Mouse (Mus musculus): ENCODE measurements around the gene Eif2b2. TPM values are rescaled to one million over a fixed set of nuclear protein-coding genes. Genes with fewer than 3 reads are reported as not detected.

Gene Eif2b2
- polyA plus RNA-seq, 1 experiment from 2014 or later, result 49.0 TPM

DNA sequence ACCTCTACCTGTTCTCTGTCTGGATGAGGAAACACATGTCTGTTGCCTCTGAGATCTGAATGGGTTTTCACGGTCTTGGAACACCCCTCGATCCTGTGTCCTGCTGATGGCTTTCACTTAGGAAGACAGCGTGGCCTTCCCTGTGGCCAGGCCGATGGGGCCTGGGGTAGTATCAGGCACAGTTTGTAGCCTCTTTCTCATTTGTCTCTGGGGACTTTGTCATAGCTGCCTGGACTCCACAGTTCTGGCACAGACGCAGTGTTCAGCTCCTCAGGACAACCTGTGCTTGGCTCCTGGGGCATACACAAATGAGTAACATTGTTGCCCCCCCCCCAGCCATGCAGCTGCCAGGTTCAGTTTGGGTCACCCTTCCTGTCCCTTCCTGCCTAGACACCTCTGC is 24.2 kb upstream of the Eif2b2 start:
- ATAC-seq (ENCODE audit: insufficient number of reproducible peaks, low FRiP score), result no peak
- Histone ChIP-seq H3K4me3 (no peak overlapping the region), H3K4me1 (replicated peaks) (peaks cover 48% of the 10 kb centered on the region), H3K27ac (ENCODE audit: poor library complexity, severe bottlenecking) (no peak overlapping the region), H3K27me3 (replicated peaks) (peaks cover 20% of the 10 kb centered on the region; the same call in 1 of the 2 replicates), H3K36me3 (no peaks in the 10 kb centered on the region), H3K9ac (no peak overlapping the region), H3K4me2 (no peak overlapping the region), H3K9me3 (replicated peaks) (no peaks in the 10 kb centered on the region)
- WGBS, result 78% methylated on average over 5 of the region's 5 CpGs

DNA sequence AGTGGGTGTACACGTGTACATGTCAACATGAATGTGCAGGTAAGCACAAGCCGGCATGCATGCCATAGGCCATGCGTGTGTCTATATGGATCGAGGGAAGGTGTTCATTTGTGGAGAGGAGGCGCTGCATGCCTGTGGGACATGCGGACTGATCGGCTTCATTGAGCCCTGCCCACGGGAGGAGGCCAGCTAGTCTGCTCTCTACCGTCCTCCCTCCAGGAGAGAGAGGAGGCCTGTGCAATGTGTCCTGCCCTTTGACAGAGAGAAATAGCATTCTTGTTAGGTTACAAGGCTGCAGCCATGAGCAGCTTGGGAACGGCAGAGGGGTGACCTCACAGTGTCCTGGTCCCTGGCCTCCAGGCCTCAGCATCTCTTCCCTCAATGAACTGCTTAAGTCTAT is 23.1 kb upstream of the Eif2b2 start:
- 69% methylated on average over 10 of the region's 10 CpGs for WGBS
- Histone ChIP-seq H3K4me1 (replicated peaks) (peaks cover 59% of the 10 kb centered on the region), H3K36me3 (no peaks in the 10 kb centered on the region), H3K27me3 (replicated peaks) (peaks cover 24% of the 10 kb centered on the region; the same call in 1 of the 2 replicates), H3K4me3 (no peak overlapping the region), H3K4me2 (no peak overlapping the region), H3K27ac (ENCODE audit: poor library complexity, severe bottlenecking) (no peak overlapping the region), H3K9ac (no peak overlapping the region), H3K9me3 (replicated peaks) (no peaks in the 10 kb centered on the region)
- ATAC-seq (ENCODE audit: insufficient number of reproducible peaks, low FRiP score), result no peak

DNA sequence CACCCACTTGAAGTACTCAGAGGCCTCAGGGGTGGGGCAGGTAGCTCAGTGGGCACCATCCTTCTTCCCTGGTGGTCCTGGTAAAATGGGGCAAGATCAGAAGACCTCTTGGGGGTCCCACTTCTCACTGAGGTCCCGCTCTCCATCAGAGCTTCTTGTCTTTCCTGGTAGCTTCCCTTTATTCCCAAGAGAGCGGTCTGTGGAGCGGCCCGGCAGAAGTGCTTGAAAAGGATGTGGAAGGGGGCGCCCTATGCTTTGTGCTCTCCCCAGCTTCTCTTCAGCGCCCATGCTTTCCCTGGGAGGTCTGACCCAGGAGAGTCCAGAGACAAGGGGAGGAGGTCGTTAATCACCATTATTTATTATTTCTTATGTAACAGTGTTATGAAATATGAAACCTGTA is 21.9 kb upstream of the Eif2b2 start:
- no peak overlapping the region for H3K9ac ChIP-seq
- H3K4me1 ChIP-seq (replicated peaks), result peaks cover 68% of the 10 kb centered on the region
- H3K27ac ChIP-seq (ENCODE audit: poor library complexity, severe bottlenecking), result no peak overlapping the region
- no peaks in the 10 kb centered on the region for H3K36me3 ChIP-seq
- H3K4me3 ChIP-seq, result no peak overlapping the region
- H3K9me3 ChIP-seq (replicated peaks), result no peaks in the 10 kb centered on the region
- peaks cover 21% of the 10 kb centered on the region; the same call in 1 of the 2 replicates for H3K27me3 ChIP-seq (replicated peaks)
- no peak for ATAC-seq (ENCODE audit: insufficient number of reproducible peaks, low FRiP score)
- 76% methylated on average over 7 of the region's 7 CpGs for WGBS
- H3K4me2 ChIP-seq, result no peak overlapping the region

DNA sequence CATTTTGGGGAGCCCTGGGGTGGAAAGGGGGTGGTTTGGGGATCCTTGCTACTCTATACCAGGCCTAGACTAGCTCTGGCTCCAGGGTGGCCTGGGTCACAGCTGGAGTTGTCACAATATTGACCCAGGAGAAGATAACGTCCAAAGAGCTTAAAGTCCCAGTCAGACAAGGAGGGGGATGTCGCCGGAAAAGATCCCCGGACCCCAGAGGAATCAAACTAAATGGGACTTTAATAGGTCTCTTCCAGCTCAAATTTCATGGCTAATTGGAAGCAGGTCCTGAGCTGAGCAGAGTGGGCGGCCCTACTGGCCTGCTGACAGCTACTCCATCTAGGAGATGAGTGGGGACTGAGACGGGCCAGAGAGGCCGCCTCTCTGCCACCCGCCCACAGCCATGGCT is 21.3 kb upstream of the Eif2b2 start:
- Histone ChIP-seq H3K4me1 (replicated peaks) (peaks cover 63% of the 10 kb centered on the region), H3K27ac (ENCODE audit: poor library complexity, severe bottlenecking) (no peak overlapping the region), H3K4me3 (no peak overlapping the region), H3K36me3 (no peaks in the 10 kb centered on the region), H3K9me3 (replicated peaks) (no peaks in the 10 kb centered on the region), H3K4me2 (no peak overlapping the region), H3K27me3 (replicated peaks) (peaks cover 15% of the 10 kb centered on the region; the same call in 1 of the 2 replicates), H3K9ac (no peak overlapping the region)
- ATAC-seq (ENCODE audit: insufficient number of reproducible peaks, low FRiP score), result no peak
- 38% methylated on average over 8 of the region's 8 CpGs for WGBS

DNA sequence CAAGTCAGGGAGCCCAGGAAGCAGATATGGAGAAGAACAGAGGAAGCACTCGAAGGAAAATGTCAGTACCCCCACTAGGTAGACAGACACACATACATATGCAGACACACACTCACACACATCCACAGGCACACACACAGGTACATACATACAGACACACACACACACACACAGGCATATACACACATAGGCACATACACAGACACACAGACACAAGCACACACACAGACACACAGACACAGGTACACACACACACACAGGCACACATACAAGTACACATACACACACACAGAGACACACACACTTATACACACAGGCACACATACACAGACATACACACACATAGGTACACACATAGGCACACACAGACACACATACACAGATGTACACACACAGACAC is 19.3 kb upstream of the Eif2b2 start:
- H3K27me3 ChIP-seq (replicated peaks), result 0 out of 2 replicates have a peak, but pooled peaks cover 10% of the 10 kb centered on the region
- peaks cover 55% of the 10 kb centered on the region for H3K4me1 ChIP-seq (replicated peaks)
- no peaks in the 10 kb centered on the region for H3K9me3 ChIP-seq (replicated peaks)
- H3K36me3 ChIP-seq, result no peaks in the 10 kb centered on the region
- H3K4me2 ChIP-seq, result no peak overlapping the region
- ATAC-seq (ENCODE audit: insufficient number of reproducible peaks, low FRiP score), result no peak
- H3K27ac ChIP-seq (ENCODE audit: poor library complexity, severe bottlenecking), result no peak overlapping the region
- no peak overlapping the region for H3K9ac ChIP-seq
- H3K4me3 ChIP-seq, result no peak overlapping the region
- WGBS, result 57% methylated on average over 1 of the region's 1 CpGs

DNA sequence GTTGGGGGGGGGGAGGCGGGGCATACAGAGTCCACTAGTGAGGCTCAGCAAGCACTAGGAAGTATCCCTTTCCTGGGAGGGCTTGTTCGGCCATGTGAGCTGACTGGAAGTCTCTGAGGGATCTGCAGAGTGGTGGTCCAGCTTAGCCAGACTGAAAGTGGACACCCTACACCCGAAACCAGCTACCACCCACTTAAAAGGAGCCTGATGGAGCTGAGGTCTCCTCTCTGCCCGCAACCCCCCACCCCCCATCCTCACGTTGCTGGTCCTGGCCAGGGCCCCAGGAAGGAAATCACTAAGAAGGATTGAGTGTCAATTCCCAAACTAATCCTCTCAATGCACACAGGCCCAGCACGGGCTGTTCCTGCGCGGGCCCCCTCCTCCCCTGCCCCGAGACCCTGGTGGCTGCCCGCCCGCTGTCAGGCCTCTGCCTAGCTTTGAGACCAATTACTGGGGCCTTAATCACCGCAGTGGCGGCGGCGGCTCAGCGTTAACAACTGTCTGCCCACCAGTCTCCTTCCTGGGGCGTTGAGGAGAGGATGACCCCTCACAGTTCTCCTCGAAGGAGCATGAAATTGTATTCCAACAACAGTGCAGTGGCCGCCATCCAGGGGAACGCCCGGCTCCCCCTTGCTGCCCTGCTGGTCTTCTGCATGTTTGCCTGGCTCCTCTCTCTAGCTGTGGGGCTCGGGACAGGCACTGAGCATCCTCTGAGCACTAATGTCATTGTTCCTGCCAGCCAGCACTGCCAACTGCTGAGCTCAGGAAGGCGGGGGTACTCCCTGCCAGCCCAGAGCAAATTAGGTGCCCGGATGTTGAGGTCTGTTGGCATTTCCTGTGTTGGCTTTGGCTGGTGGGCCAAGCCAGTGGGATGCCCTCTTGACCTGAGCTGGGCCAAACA is 18.1 kb upstream of the Eif2b2 start:
- H3K9me3 ChIP-seq (replicated peaks), result no peaks in the 10 kb centered on the region
- no peak for ATAC-seq (ENCODE audit: insufficient number of reproducible peaks, low FRiP score)
- no peak overlapping the region for H3K4me3 ChIP-seq
- 0 out of 2 replicates have a peak, but pooled peaks cover 10% of the 10 kb centered on the region for H3K27me3 ChIP-seq (replicated peaks)
- no peak overlapping the region for H3K27ac ChIP-seq (ENCODE audit: poor library complexity, severe bottlenecking)
- peaks cover 45% of the 10 kb centered on the region for H3K4me1 ChIP-seq (replicated peaks)
- H3K4me2 ChIP-seq, result no peak overlapping the region
- 39% methylated on average over 24 of the region's 24 CpGs for WGBS
- no peak overlapping the region for H3K9ac ChIP-seq
- no peaks in the 10 kb centered on the region for H3K36me3 ChIP-seq

- ATAC-seq (ENCODE audit: insufficient number of reproducible peaks, low FRiP score), result no peak
- Histone ChIP-seq H3K27ac (ENCODE audit: poor library complexity, severe bottlenecking) (no peak overlapping the region), H3K4me2 (no peak overlapping the region)
These were observed 17.5 kb upstream of the Eif2b2 start for GRCm38 (mm10) chr12:85201830-85202147.

DNA sequence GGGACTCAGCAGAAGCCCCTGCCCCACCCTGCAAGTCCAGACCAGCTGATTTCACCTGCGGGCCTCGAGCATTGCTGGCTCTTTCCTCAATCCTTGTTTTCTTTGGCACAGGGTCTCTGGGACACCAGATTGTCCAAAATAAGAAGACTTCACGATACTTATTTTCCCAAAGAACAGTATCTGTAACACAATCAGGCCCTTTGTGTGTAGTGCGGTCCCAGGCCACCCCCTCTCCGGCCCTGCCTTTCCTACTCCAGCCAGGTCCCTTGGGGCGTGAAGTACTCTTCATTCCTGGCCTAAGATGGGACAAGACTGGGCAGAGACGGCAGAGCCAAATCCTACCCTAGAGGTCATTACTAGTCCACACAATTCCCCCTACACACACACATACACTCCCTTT is 17.1 kb upstream of the Eif2b2 start:
- no peak overlapping the region for H3K4me3 ChIP-seq
- no peaks in the 10 kb centered on the region for H3K9me3 ChIP-seq (replicated peaks)
- no peak overlapping the region for H3K27ac ChIP-seq (ENCODE audit: poor library complexity, severe bottlenecking)
- H3K36me3 ChIP-seq, result no peaks in the 10 kb centered on the region
- ATAC-seq (ENCODE audit: insufficient number of reproducible peaks, low FRiP score), result no peak
- no peak overlapping the region for H3K4me2 ChIP-seq
- H3K27me3 ChIP-seq (replicated peaks), result 0 out of 2 replicates have a peak, but pooled peaks cover 10% of the 10 kb centered on the region
- no peak overlapping the region for H3K9ac ChIP-seq
- 73% methylated on average over 7 of the region's 7 CpGs for WGBS
- H3K4me1 ChIP-seq (replicated peaks), result peaks cover 35% of the 10 kb centered on the region

More at GRCm38 (mm10) chr12:85201830-85202147, 17.5 kb upstream of the Eif2b2 start:
- 59% methylated on average over 2 of the region's 2 CpGs for WGBS
- Histone ChIP-seq H3K36me3 (no peaks in the 10 kb centered on the region), H3K4me1 (replicated peaks) (peaks cover 39% of the 10 kb centered on the region), H3K9ac (no peak overlapping the region), H3K9me3 (replicated peaks) (no peaks in the 10 kb centered on the region), H3K4me3 (no peak overlapping the region), H3K27me3 (replicated peaks) (0 out of 2 replicates have a peak, but pooled peaks cover 10% of the 10 kb centered on the region)

GRCm38 (mm10) chr12:85203699-85204098 is 15.6 kb upstream of the Eif2b2 start:
- 66% methylated on average over 5 of the region's 5 CpGs for WGBS
- no peak overlapping the region for H3K4me2 ChIP-seq

GRCm38 (mm10) chr12:85204105-85204504 is 15.2 kb upstream of the Eif2b2 start:
- 51% methylated on average over 8 of the region's 8 CpGs for WGBS
- Histone ChIP-seq H3K27ac (ENCODE audit: poor library complexity, severe bottlenecking) (no peak overlapping the region), H3K4me3 (no peak overlapping the region), H3K4me2 (no peak overlapping the region), H3K4me1 (replicated peaks) (peaks cover 25% of the 10 kb centered on the region), H3K9me3 (replicated peaks) (no peaks in the 10 kb centered on the region), H3K9ac (no peak overlapping the region), H3K36me3 (no peaks in the 10 kb centered on the region), H3K27me3 (replicated peaks) (0 out of 2 replicates have a peak, but pooled peaks cover 10% of the 10 kb centered on the region)
- ATAC-seq (ENCODE audit: insufficient number of reproducible peaks, low FRiP score), result no peak

More at GRCm38 (mm10) chr12:85203699-85204098, 15.6 kb upstream of the Eif2b2 start:
- ATAC-seq (ENCODE audit: insufficient number of reproducible peaks, low FRiP score), result no peak
- Histone ChIP-seq H3K4me1 (replicated peaks) (peaks cover 25% of the 10 kb centered on the region), H3K9me3 (replicated peaks) (no peaks in the 10 kb centered on the region), H3K27ac (ENCODE audit: poor library complexity, severe bottlenecking) (no peak overlapping the region), H3K36me3 (no peaks in the 10 kb centered on the region), H3K4me3 (no peak overlapping the region), H3K9ac (no peak overlapping the region), H3K27me3 (replicated peaks) (0 out of 2 replicates have a peak, but pooled peaks cover 10% of the 10 kb centered on the region)

- Histone ChIP-seq H3K4me3 (no peak overlapping the region), H3K27ac (ENCODE audit: poor library complexity, severe bottlenecking) (no peak overlapping the region), H3K27me3 (replicated peaks) (0 out of 2 replicates have a peak, but pooled peaks cover 2% of the 10 kb centered on the region), H3K9ac (no peak overlapping the region), H3K4me1 (replicated peaks) (peaks cover 22% of the 10 kb centered on the region), H3K9me3 (replicated peaks) (no peaks in the 10 kb centered on the region), H3K4me2 (no peak overlapping the region), H3K36me3 (no peaks in the 10 kb centered on the region)
- ATAC-seq (ENCODE audit: insufficient number of reproducible peaks, low FRiP score), result no peak
- 79% methylated on average over 10 of the region's 10 CpGs for WGBS
These were observed 13.9 kb upstream of the Eif2b2 start for GRCm38 (mm10) chr12:85205425-85205824.

Data from heart, embryonic 12.5 days (tissue).